Mouse (Mus musculus) heart, postnatal 14 days (tissue): ENCODE measurements at regions not wholly inside any gene's neighbourhood (a gene's known extent, or its start where the extent isn't known, plus 50 kb on each side); places are given as distances from the start of the nearest gene placed in this dataset.

Experiments
- DNase-seq, 2 experiments: peaks; one replicate each; pipeline ENCODE4 v3.0.0; 2021 to 2022
- intact Hi-C: fragments of 180-260 bp; cut with DNase I; formaldehyde crosslinking; loops from one replicate; pipeline ENCODE4 v1.15.1; 2025

- DNase-seq = peak; percentile 60 to 61
Observed at GRCm38 (mm10) chr3:62159031-62159430, 179.1 kb upstream of the Arhgef26 start.

GRCm38 (mm10) chr3:62170647-62171046 is 167.5 kb upstream of the Arhgef26 start:
- intact Hi-C loops = loop anchor here (5.0 kb wide), 1 partner anchor 923 kb away; no protein-coding TSS in a partner anchor
- DNase-seq = no peak

More at GRCm38 (mm10) chr3:62159031-62159430, 179.1 kb upstream of the Arhgef26 start:
- intact Hi-C loops = no loop called here

- intact Hi-C loops = no loop called here
Observed at GRCm38 (mm10) chr3:62187807-62188509, 150.2 kb upstream of the Arhgef26 start.

GRCm38 (mm10) chr3:62192466-62192865 is 145.7 kb upstream of the Arhgef26 start:
- DNase-seq = no peak
- intact Hi-C loops = loop anchor here (5.0 kb wide), 2 partner anchors 925 to 945 kb away; no protein-coding TSS in a partner anchor

More at GRCm38 (mm10) chr3:62187807-62188509, 150.2 kb upstream of the Arhgef26 start:
- no peak for DNase-seq

- no peak for DNase-seq
- intact Hi-C loops = loop anchor here (5.0 kb wide), 2 partner anchors 927 to 947 kb away; no protein-coding TSS in a partner anchor
Observed at GRCm38 (mm10) chr3:62194421-62194820, 143.7 kb upstream of the Arhgef26 start.

- DNase-seq = no peak
- intact Hi-C loops = no loop called here
Observed at GRCm38 (mm10) chr3:62196679-62197078, 141.5 kb upstream of the Arhgef26 start.

GRCm38 (mm10) chr3:62215806-62216205 is 122.3 kb upstream of the Arhgef26 start:
- peak; percentile 35 to 53 for DNase-seq
- intact Hi-C loops = loop anchor here (5.0 kb wide), 1 partner anchor 241 kb away; no protein-coding TSS in a partner anchor

- intact Hi-C loops = loop anchor here (5.0 kb wide), 1 partner anchor 240 kb away; no protein-coding TSS in a partner anchor
- no peak for DNase-seq
Observed at GRCm38 (mm10) chr3:62217335-62217734, 120.8 kb upstream of the Arhgef26 start.

- intact Hi-C loops = no loop called here
- no peak for DNase-seq
Observed at GRCm38 (mm10) chr3:62227697-62228096, 110.4 kb upstream of the Arhgef26 start.

- DNase-seq = no peak
- intact Hi-C loops = no loop called here
Observed at GRCm38 (mm10) chr3:62228156-62228555, 110.0 kb upstream of the Arhgef26 start.

- peak in 1 of 2 experiments; percentile 3 for DNase-seq
- intact Hi-C loops = no loop called here
Observed at GRCm38 (mm10) chr3:62241031-62241430, 97.1 kb upstream of the Arhgef26 start.

GRCm38 (mm10) chr3:62271703-62272102 is 66.4 kb upstream of the Arhgef26 start:
- intact Hi-C loops = no loop called here
- no peak for DNase-seq

GRCm38 (mm10) chr3:62278279-62278678 is 59.9 kb upstream of the Arhgef26 start:
- intact Hi-C loops = no loop called here
- DNase-seq = no peak

GRCm38 (mm10) chr3:62280960-62281359 is 57.2 kb upstream of the Arhgef26 start:
- DNase-seq = no peak
- intact Hi-C loops = no loop called here
